Mouse (Mus musculus): Measurements from ENCODE around the gene Prss21. TPM values are rescaled to one million over a fixed set of nuclear protein-coding genes. Genes with fewer than 3 reads are reported as not detected.
"Not testable (repeated sequence)": the region's sequence is repeated elsewhere in the genome, so short reads cannot be mapped to it uniquely, and the experiment has no call there.

The Prss21 gene
- total RNA-seq, 1 experiment from 2014 or later, result not detected

DNA sequence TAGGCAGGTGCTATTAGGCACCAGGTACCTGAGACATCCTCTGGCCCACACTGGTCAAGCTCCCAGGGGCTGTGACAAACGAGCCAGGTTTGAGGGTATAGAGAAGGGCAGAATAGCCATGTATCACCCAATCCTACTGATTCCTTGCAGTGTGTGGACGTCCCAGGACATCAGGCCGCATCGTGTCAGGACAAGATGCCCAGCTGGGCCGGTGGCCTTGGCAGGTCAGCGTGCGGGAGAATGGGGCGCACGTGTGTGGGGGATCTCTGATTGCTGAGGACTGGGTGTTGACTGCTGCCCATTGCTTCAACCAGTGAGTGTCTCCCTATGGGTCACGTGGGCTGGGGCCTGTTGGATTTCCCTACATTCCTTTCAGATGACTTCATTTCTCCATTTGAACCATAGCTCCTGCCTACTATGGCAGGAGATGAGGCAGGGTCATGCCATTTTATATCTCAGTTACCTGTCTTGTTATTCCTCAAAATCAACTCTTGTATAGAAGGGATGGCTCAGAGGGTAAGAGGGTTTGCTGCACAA lies 13.6 kb upstream of the Prss21 start:
- ATAC-seq (ENCODE audit: extremely low read depth, insufficient number of reproducible peaks, low FRiP score, poor library complexity, severe bottlenecking), result no peak

DNA sequence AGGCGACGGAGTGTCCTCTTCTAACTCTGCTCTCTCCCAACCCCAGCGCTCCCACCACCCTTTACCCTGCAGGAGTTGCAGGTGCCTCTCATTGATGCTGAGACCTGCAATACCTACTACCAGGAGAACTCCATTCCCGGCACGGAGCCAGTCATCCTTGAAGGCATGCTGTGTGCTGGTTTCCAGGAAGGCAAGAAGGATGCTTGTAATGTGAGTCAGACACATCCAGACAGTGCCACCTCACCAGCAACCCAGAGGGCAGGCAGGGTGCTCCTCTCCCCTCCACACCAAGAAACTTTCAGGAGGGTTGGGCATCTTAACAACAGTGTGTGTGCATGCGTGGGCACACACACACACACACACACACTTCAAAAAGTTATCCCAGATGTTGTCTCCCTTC lies 10.7 kb upstream of the Prss21 start:
- no peak for ATAC-seq (ENCODE audit: extremely low read depth, insufficient number of reproducible peaks, low FRiP score, poor library complexity, severe bottlenecking)

DNA sequence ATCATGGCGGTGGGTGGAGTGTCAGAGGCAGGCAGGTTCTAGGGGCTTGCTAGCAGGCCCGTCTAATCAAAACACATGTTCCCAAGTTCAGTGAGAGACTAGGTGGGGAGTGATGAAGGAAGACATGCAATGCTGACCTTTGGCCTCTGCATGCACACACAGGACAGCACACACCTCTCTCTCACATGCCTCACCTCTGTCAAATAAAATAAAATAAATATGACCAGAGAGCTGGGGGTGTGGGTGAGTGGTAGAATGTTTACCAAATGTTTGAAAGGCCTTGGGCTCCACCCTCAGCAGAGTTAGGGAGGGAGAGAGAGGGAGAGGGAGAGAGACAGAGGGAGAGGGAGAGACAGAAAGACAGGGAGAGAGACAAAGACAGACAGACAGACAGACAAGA lies 9.9 kb upstream of the Prss21 start:
- ATAC-seq (ENCODE audit: extremely low read depth, insufficient number of reproducible peaks, low FRiP score, poor library complexity, severe bottlenecking), result no peak

DNA sequence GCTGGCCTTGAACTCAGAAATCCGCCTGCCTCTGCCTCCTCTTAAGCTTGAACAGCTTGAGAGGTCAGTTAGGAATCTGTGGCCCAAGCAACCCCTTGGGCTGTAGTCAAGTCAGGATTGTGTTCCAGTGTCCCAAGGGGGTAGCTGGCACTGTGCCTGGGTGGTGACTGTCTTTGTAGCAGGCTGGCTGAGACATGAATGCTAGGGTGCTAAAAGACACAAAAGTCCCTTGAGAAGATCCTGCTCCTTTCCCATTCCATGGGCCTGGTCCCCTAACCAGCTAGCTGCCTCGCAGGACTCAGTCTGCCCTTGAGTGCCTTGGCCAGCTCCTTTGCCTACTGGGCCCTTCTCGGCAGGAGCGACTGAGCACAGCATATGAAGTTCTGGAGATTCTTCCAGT lies 4.9 kb upstream of the Prss21 start:
- ATAC-seq (ENCODE audit: extremely low read depth, insufficient number of reproducible peaks, low FRiP score, poor library complexity, severe bottlenecking), result no peak

DNA sequence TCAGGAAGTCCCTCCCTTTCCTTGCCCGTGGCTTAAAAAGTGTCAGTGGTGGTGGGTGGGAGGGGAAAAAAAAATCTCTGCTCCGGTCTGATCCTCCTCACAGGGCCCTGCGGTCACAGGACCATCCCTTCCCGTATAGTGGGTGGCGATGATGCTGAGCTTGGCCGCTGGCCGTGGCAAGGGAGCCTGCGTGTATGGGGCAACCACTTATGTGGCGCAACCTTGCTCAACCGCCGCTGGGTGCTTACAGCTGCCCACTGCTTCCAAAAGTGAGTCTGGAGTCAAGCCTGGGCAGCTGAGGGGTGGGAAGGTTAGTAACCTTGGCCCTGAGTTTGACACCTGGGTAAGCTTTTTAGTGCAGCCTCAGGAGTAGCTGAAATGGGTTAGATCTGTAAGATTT lies 657 bp downstream of the Prss21 start:
- no peak for ATAC-seq (ENCODE audit: extremely low read depth, insufficient number of reproducible peaks, low FRiP score, poor library complexity, severe bottlenecking)

DNA sequence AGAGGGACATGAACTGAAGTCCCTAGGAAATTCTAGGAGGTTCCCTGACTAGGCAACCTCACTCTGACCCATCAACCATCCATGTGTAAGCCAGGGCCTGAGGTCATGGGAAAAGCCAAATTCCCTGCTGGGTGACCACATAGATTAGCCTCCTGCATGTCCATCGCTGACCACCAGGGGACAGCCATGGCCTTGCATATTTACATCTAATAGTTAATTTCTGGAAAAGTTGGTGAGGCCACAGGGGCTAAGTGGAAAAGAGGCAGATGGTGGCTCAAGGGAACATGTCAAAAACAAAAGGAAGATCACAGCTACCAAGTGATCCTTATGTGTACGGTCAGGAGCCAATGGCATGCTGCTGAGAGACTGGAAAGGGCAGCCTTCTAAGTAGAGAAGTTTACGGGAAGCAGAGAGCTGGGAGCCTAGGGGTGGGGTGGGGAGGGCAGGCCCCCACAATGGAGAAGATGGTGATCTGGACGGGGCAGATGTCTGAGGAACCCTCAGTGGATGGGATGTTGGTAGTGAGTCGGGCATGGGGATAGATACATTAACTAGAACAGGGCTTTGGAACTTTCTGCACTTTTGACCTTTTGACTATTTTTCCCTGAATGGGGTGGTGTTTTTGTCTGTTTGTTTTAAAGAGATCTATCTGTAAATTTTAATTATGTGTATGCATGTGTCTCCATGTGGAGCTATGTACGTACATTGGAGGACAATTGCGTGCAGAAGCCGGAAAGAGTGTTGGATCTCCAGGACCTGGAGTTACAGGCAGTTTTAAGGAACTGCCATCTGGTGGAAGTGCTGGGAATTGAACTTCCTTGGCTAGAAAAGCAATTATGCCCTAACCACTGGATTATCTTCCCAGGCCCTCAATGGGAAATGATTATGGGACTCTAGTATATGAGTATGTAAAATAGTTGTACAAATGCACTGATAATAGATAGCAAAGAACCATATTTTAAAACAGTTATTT lies 6.3 kb downstream of the Prss21 start:
- ATAC-seq (ENCODE audit: extremely low read depth, insufficient number of reproducible peaks, low FRiP score, poor library complexity, severe bottlenecking), result no peak

DNA sequence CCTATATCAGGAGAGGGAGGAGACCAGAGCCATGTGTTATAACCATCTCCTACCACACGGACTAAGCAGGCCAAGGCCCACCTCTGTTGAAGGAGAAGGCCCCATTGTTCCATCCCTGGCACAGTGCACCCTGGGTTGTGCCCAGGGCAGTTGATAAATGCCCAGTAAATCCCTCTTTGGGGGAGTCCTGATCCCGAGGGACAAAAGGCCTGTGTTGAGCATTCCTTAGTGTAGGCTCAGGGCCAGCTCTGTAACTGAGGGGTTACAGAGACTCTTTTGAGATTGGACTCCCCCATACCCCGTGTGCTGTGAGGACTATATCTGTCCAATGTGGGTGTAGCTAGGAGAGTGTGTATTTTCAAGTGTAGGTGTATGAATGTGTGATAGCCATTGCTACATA lies 8.9 kb downstream of the Prss21 start:
- ATAC-seq (ENCODE audit: extremely low read depth, insufficient number of reproducible peaks, low FRiP score, poor library complexity, severe bottlenecking), result no peak

DNA sequence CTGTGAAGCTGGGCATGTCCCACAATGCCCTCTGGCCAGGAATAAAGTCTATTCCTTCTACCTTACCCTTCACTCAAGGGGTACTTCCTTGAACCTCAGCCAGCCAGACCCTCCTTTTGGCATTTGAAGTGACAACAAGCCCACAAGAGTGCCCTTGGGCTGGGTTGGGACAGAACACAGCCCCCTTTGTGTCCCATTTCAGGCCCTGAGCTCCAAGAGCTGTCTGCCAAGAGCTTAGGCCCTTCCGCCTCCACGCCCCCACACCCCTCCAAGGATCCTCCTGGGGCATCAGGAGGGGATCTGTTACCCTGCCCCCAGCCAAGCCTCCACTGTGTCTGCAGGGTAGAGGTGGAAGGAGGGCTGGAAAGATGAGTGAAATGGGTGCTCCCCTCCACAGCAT lies 9.3 kb downstream of the Prss21 start:
- ATAC-seq (ENCODE audit: extremely low read depth, insufficient number of reproducible peaks, low FRiP score, poor library complexity, severe bottlenecking), result no peak

DNA sequence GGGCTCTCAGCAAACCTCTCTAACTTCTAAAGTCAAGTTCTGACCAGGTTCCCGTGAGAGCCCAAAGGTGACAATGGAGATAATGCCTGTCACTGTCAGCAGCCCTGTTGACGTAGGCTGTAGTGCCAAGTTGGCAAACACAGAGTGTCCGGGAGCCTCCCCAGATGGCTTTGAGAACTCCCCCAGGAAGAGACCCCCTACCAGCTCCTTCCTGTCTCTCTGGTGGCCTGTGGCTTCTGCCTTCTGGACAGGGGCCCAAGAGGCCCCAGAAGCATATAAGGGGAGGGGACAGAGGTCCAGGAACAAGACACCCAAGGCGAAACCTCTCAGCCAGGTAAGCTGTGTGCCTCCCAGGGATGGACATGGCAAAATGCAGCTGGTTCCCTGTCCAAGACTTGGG lies 12.7 kb downstream of the Prss21 start, which contains the start of the genes Dcpp1 and Dcpp2:
Dcpp1 (plus strand) TSS at position 301 of the 400 bp plus-strand sequence.
Dcpp2 (plus strand) TSS at position 305 of the 400 bp plus-strand sequence.
- ATAC-seq (ENCODE audit: extremely low read depth, insufficient number of reproducible peaks, low FRiP score, poor library complexity, severe bottlenecking), result not testable (repeated sequence)

DNA sequence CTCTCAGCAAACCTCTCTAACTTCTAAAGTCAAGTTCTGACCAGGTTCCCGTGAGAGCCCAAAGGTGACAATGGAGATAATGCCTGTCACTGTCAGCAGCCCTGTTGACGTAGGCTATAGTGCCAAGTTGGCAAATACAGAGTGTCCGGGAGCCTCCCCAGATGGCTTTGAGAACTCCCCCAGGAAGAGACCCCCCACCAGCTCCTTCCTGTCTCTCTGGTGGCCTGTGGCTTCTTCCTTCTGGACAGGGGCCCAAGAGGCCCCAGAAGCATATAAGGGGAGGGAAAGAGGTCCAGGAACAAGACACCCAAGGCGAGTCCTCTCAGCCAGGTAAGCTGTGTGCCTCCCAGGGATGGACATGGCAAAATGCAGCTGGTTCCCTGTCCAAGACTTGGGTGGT lies 49.3 kb downstream of the Prss21 start, which contains the start of gene Dcpp3:
Dcpp3 (plus strand) TSS at position 301 of the 400 bp plus-strand sequence.
- not testable (repeated sequence) for ATAC-seq (ENCODE audit: extremely low read depth, insufficient number of reproducible peaks, low FRiP score, poor library complexity, severe bottlenecking)

Other genes with a start within 250 kb of the Prss21 start
- 11.4 and 14.9 TPM in 2 replicates for gene Mmp25, start 222.8 kb upstream of the Prss21 start, total RNA-seq (2017)
- 0.37 TPM in 1 of 2 replicates, not detected in the other for gene Bicdl2, start 207.6 kb upstream of the Prss21 start, total RNA-seq (2017)
- gene Hcfc1r1, start 194.5 kb upstream of the Prss21 start, total RNA-seq (2017), result 21.9 and 32.2 TPM in 2 replicates
- gene Thoc6, start 194.2 kb upstream of the Prss21 start, total RNA-seq (2017), result 15.2 and 16.0 TPM in 2 replicates
- 10.5 and 13.4 TPM in 2 replicates for gene Tnfrsf12a, start 190.6 kb upstream of the Prss21 start, total RNA-seq (2017)
- gene Cldn6, start 188.8 kb upstream of the Prss21 start, total RNA-seq (2017), result not detected in 2 replicates
- gene Cldn9, start 184.0 kb upstream of the Prss21 start, total RNA-seq (2017), result not detected in 2 replicates
- gene 1520401A03Rik, start 145.3 kb upstream of the Prss21 start, total RNA-seq (2017), result not detected in 2 replicates
- gene Pkmyt1, start 141.7 kb upstream of the Prss21 start, total RNA-seq (2017), result 6.5 and 8.0 TPM in 2 replicates
- gene Paqr4, start 127.2 kb upstream of the Prss21 start, total RNA-seq (2017), result 0.70 TPM in 1 of 2 replicates, not detected in the other
- 0.23 TPM in 1 of 2 replicates, not detected in the other for gene Kremen2, start 122.2 kb upstream of the Prss21 start, total RNA-seq (2017)
- gene Flywch1, start 96.5 kb upstream of the Prss21 start, total RNA-seq (2017), result 16.8 and 18.3 TPM in 2 replicates
- gene Flywch2, start 82.0 kb upstream of the Prss21 start, total RNA-seq (2017), result not detected in 2 replicates
- 281 and 303 TPM in 2 replicates for gene Srrm2, start 77.5 kb upstream of the Prss21 start, total RNA-seq (2017)
- gene Elob, start 38.9 kb upstream of the Prss21 start, total RNA-seq (2017), result 93.3 and 94.9 TPM in 2 replicates
- not detected in 2 replicates for gene Prss33, start 32.0 kb upstream of the Prss21 start, total RNA-seq (2017)
- gene Prss32, start 24.2 kb upstream of the Prss21 start, total RNA-seq (2017), result 0.37 and 0.93 TPM in 2 replicates
- not detected in 2 replicates for gene Prss41, start 23.9 kb upstream of the Prss21 start, total RNA-seq (2017)
- not detected in 2 replicates for gene Dcpp1, start 12.8 kb downstream of the Prss21 start, total RNA-seq (2017)
- gene Dcpp2, start 12.8 kb downstream of the Prss21 start, total RNA-seq (2017), result not detected in 2 replicates
- not detected in 2 replicates for gene Dcpp3, start 49.4 kb downstream of the Prss21 start, total RNA-seq (2017)
- gene Sbp, start 73.6 kb downstream of the Prss21 start, total RNA-seq (2017), result not detected in 2 replicates
- not detected in 2 replicates for gene Sbpl, start 87.2 kb downstream of the Prss21 start, total RNA-seq (2017)
- not detected in 2 replicates for gene Prss30, start 112.5 kb downstream of the Prss21 start, total RNA-seq (2017)
- gene Prss22, start 130.0 kb downstream of the Prss21 start, total RNA-seq (2017), result 3.2 and 3.7 TPM in 2 replicates
- gene Prss27, start 170.1 kb downstream of the Prss21 start, total RNA-seq (2017), result 3.7 and 4.9 TPM in 2 replicates
- gene Kctd5, start 205.4 kb downstream of the Prss21 start, total RNA-seq (2017), result 16.0 and 18.2 TPM in 2 replicates

Data from neutrophil, adult 5-6 weeks (primary cell).